Mouse (Mus musculus): ENCODE results near the gene Gpr156. TPM values are rescaled to one million over a fixed set of nuclear protein-coding genes. Genes with fewer than 3 reads are reported as not detected.

The Gpr156 gene
- polyA plus RNA-seq, 1 experiment, result 0.98 TPM

- H3K27ac ChIP-seq (ENCODE audit: control insufficient read depth, insufficient read depth, low read depth, low read length), result no peak overlapping the region
- H3K4me3 ChIP-seq (ENCODE audit: control insufficient read depth, low read depth, low read length), result no peak overlapping the region
- no peaks in the 10 kb centered on the region for H3K36me3 ChIP-seq (ENCODE audit: control insufficient read depth, insufficient read depth, low read length)
- TF ChIP-seq POLR2A (IDR thresholded peaks at IDR 0.05; ENCODE audit: control insufficient read depth, low read depth, low read length) (no peak), CTCF (IDR thresholded peaks at IDR 0.05; ENCODE audit: control insufficient read depth, insufficient read depth, insufficient replicate concordance, low read depth, low read length) (no peak)
- peaks cover 6% of the 10 kb centered on the region for H3K4me1 ChIP-seq (ENCODE audit: control insufficient read depth, insufficient read depth, low read length)
- peaks cover 4% of the 10 kb centered on the region; the same call in 1 of the 2 replicates for H3K27me3 ChIP-seq (ENCODE audit: control insufficient read depth, insufficient read depth, low read length)
Measured at GRCm38 (mm10) chr16:37919000-37919399, 2.7 kb downstream of the Gpr156 start.

- Histone ChIP-seq H3K27me3 (ENCODE audit: control insufficient read depth, insufficient read depth, low read length) (peaks cover 4% of the 10 kb centered on the region; the same call in 1 of the 2 replicates), H3K4me3 (ENCODE audit: control insufficient read depth, low read depth, low read length) (no peak overlapping the region), H3K4me1 (ENCODE audit: control insufficient read depth, insufficient read depth, low read length) (peaks cover 6% of the 10 kb centered on the region), H3K36me3 (ENCODE audit: control insufficient read depth, insufficient read depth, low read length) (no peaks in the 10 kb centered on the region), H3K27ac (ENCODE audit: control insufficient read depth, insufficient read depth, low read depth, low read length) (no peak overlapping the region)
- TF ChIP-seq CTCF (IDR thresholded peaks at IDR 0.05; ENCODE audit: control insufficient read depth, insufficient read depth, insufficient replicate concordance, low read depth, low read length), result no peak
- TF ChIP-seq POLR2A (IDR thresholded peaks at IDR 0.05; ENCODE audit: control insufficient read depth, low read depth, low read length), result no peak
Measured at GRCm38 (mm10) chr16:37920842-37921409, 4.6 kb downstream of the Gpr156 start.

GRCm38 (mm10) chr16:37926087-37926486 is 9.8 kb downstream of the Gpr156 start:
- Histone ChIP-seq H3K4me3 (ENCODE audit: control insufficient read depth, low read depth, low read length) (no peak overlapping the region), H3K4me1 (ENCODE audit: control insufficient read depth, insufficient read depth, low read length) (no peaks in the 10 kb centered on the region), H3K27ac (ENCODE audit: control insufficient read depth, insufficient read depth, low read depth, low read length) (no peak overlapping the region), H3K36me3 (ENCODE audit: control insufficient read depth, insufficient read depth, low read length) (no peaks in the 10 kb centered on the region), H3K27me3 (ENCODE audit: control insufficient read depth, insufficient read depth, low read length) (no peaks in the 10 kb centered on the region)
- TF ChIP-seq CTCF (IDR thresholded peaks at IDR 0.05; ENCODE audit: control insufficient read depth, insufficient read depth, insufficient replicate concordance, low read depth, low read length) (no peak), POLR2A (IDR thresholded peaks at IDR 0.05; ENCODE audit: control insufficient read depth, low read depth, low read length) (no peak)

GRCm38 (mm10) chr16:37927117-37927516 is 10.8 kb downstream of the Gpr156 start:
- Histone ChIP-seq H3K36me3 (ENCODE audit: control insufficient read depth, insufficient read depth, low read length) (no peaks in the 10 kb centered on the region), H3K27ac (ENCODE audit: control insufficient read depth, insufficient read depth, low read depth, low read length) (no peak overlapping the region), H3K4me1 (ENCODE audit: control insufficient read depth, insufficient read depth, low read length) (no peaks in the 10 kb centered on the region), H3K27me3 (ENCODE audit: control insufficient read depth, insufficient read depth, low read length) (no peaks in the 10 kb centered on the region), H3K4me3 (ENCODE audit: control insufficient read depth, low read depth, low read length) (no peak overlapping the region)
- TF ChIP-seq POLR2A (IDR thresholded peaks at IDR 0.05; ENCODE audit: control insufficient read depth, low read depth, low read length), result no peak
- no peak for TF ChIP-seq CTCF (IDR thresholded peaks at IDR 0.05; ENCODE audit: control insufficient read depth, insufficient read depth, insufficient replicate concordance, low read depth, low read length)

- H3K27ac ChIP-seq (ENCODE audit: control insufficient read depth, insufficient read depth, low read depth, low read length), result no peak overlapping the region
- no peaks in the 10 kb centered on the region for H3K27me3 ChIP-seq (ENCODE audit: control insufficient read depth, insufficient read depth, low read length)
Measured at GRCm38 (mm10) chr16:37929006-37929405, 12.7 kb downstream of the Gpr156 start.

GRCm38 (mm10) chr16:37929626-37930025 is 13.3 kb downstream of the Gpr156 start:
- Histone ChIP-seq H3K27me3 (ENCODE audit: control insufficient read depth, insufficient read depth, low read length) (no peaks in the 10 kb centered on the region), H3K4me1 (ENCODE audit: control insufficient read depth, insufficient read depth, low read length) (no peaks in the 10 kb centered on the region), H3K36me3 (ENCODE audit: control insufficient read depth, insufficient read depth, low read length) (no peaks in the 10 kb centered on the region), H3K4me3 (ENCODE audit: control insufficient read depth, low read depth, low read length) (no peak overlapping the region), H3K27ac (ENCODE audit: control insufficient read depth, insufficient read depth, low read depth, low read length) (no peak overlapping the region)
- TF ChIP-seq CTCF (IDR thresholded peaks at IDR 0.05; ENCODE audit: control insufficient read depth, insufficient read depth, insufficient replicate concordance, low read depth, low read length), result no peak
- no peak for TF ChIP-seq POLR2A (IDR thresholded peaks at IDR 0.05; ENCODE audit: control insufficient read depth, low read depth, low read length)

More at GRCm38 (mm10) chr16:37929006-37929405, 12.7 kb downstream of the Gpr156 start:
- H3K4me1 ChIP-seq (ENCODE audit: control insufficient read depth, insufficient read depth, low read length), result no peaks in the 10 kb centered on the region
- H3K36me3 ChIP-seq (ENCODE audit: control insufficient read depth, insufficient read depth, low read length), result no peaks in the 10 kb centered on the region
- no peak overlapping the region for H3K4me3 ChIP-seq (ENCODE audit: control insufficient read depth, low read depth, low read length)
- TF ChIP-seq POLR2A (IDR thresholded peaks at IDR 0.05; ENCODE audit: control insufficient read depth, low read depth, low read length) (no peak), CTCF (IDR thresholded peaks at IDR 0.05; ENCODE audit: control insufficient read depth, insufficient read depth, insufficient replicate concordance, low read depth, low read length) (no peak)

GRCm38 (mm10) chr16:37934932-37935331 is 18.6 kb downstream of the Gpr156 start:
- Histone ChIP-seq H3K4me3 (ENCODE audit: control insufficient read depth, low read depth, low read length) (no peak overlapping the region), H3K27me3 (ENCODE audit: control insufficient read depth, insufficient read depth, low read length) (no peaks in the 10 kb centered on the region), H3K36me3 (ENCODE audit: control insufficient read depth, insufficient read depth, low read length) (no peaks in the 10 kb centered on the region), H3K27ac (ENCODE audit: control insufficient read depth, insufficient read depth, low read depth, low read length) (no peak overlapping the region), H3K4me1 (ENCODE audit: control insufficient read depth, insufficient read depth, low read length) (peaks cover 4% of the 10 kb centered on the region)
- TF ChIP-seq CTCF (IDR thresholded peaks at IDR 0.05; ENCODE audit: control insufficient read depth, insufficient read depth, insufficient replicate concordance, low read depth, low read length), result no peak
- no peak for TF ChIP-seq POLR2A (IDR thresholded peaks at IDR 0.05; ENCODE audit: control insufficient read depth, low read depth, low read length)

Data from testis, adult 2 months (tissue).